Mouse (Mus musculus) heart, postnatal 0 days (tissue): ENCODE results near the gene Hoxa1. TPM values are rescaled to one million over a fixed set of nuclear protein-coding genes. Genes with fewer than 3 reads are reported as not detected.

Source experiments
- ATAC-seq: fragments of 200-750 bp; cut with Nextera tagmentation; 2 replicates; pipeline ENCODE4 v1.8.0; 2017; ENCODE audit warnings: low read depth, moderate number of reproducible peaks, moderate library complexity; ENCODE audit not compliant: insufficient read depth
- DNase-seq: peaks from one replicate; pipeline ENCODE4 v3.0.0-alpha.2; 2016; ENCODE audit warnings: low spot score
- H3K27ac ChIP-seq: fragments of 300-500 bp; sonication (generic); 2 replicates; pipeline ENCODE4 v1.5.1; 2014; ENCODE audit warnings: low read depth, mild to moderate bottlenecking
- H3K27me3 ChIP-seq: fragments of 300-500 bp; sonication (generic); 2 replicates; pipeline ENCODE4 v1.6.1; 2014; ENCODE audit warnings: low read length, mixed read lengths; ENCODE audit not compliant: control insufficient read depth, insufficient read depth
- H3K36me3 ChIP-seq: fragments of 300-500 bp; sonication (generic); replicated peaks from 2 replicates; pipeline ENCODE4 v1.6.1; 2014; ENCODE audit warnings: low read length, mixed read lengths; ENCODE audit not compliant: control insufficient read depth, insufficient read depth
- H3K4me1 ChIP-seq: fragments of 300-500 bp; sonication (generic); 2 replicates; pipeline ENCODE4 v1.6.1; 2014; ENCODE audit warnings: antibody characterized with exemption; ENCODE audit not compliant: control insufficient read depth, insufficient read depth
- H3K4me2 ChIP-seq: fragments of 300-500 bp; sonication (generic); 2 replicates; pipeline ENCODE4 v1.6.1; 2014; ENCODE audit warnings: low read depth, mild to moderate bottlenecking, low read length, moderate library complexity
- H3K4me3 ChIP-seq: fragments of 300-500 bp; sonication (generic); 2 replicates; pipeline ENCODE4 v1.5.1; 2014; ENCODE audit warnings: low read depth, low read length
- H3K9ac ChIP-seq: fragments of 300-500 bp; sonication (generic); replicated peaks from 2 replicates; pipeline ENCODE4 v1.6.1; 2014; ENCODE audit warnings: low read depth, low read length, mixed read lengths
- H3K9me3 ChIP-seq: fragments of 300-500 bp; sonication (generic); replicated peaks from 2 replicates; pipeline ENCODE4 v1.6.1; 2016; ENCODE audit warnings: low read length; ENCODE audit not compliant: control insufficient read depth
- CTCF ChIP-seq: IDR thresholded peaks from 2 replicates; pipeline ENCODE4 v1.5.1; 2016; ENCODE audit warnings: antibody characterized with exemption, control low read depth, low read depth
- EP300 ChIP-seq: IDR thresholded peaks from 2 replicates; pipeline ENCODE4 v1.6.1; 2016; ENCODE audit warnings: antibody characterized with exemption, low read depth
- WGBS: fragments of 180-500 bp; shearing (Covaris S2); extraction: QIAGEN DNeasy Blood & Tissue Kit; methylation state at CpG from one replicate; pipeline ENCODE4 v1.1.7; 2014; 5-methylcytosine and 5-hydroxymethylcytosine counted together
- polyA plus RNA-seq: library from polyadenylated mRNA; unstranded; fragments of >200 nt; fragmentation: Nextera tagmentation; extraction: Ambion mirVana; gene quantifications from 2 replicates; pipeline ENCODE4 v1.2.1, GENCODE M21; 2015
- total RNA-seq: library from RNA; depleted of rRNA; stranded (reverse); fragments of >200 nt; gene quantifications from 2 replicates; pipeline ENCODE4 v1.2.3, GENCODE M21; 2014; ENCODE audit warnings: low replicate concordance

The Hoxa1 gene
- total and polyA plus RNA-seq, 2 experiments from 2014 or later: 0.08 TPM; not detected in 1

DNA sequence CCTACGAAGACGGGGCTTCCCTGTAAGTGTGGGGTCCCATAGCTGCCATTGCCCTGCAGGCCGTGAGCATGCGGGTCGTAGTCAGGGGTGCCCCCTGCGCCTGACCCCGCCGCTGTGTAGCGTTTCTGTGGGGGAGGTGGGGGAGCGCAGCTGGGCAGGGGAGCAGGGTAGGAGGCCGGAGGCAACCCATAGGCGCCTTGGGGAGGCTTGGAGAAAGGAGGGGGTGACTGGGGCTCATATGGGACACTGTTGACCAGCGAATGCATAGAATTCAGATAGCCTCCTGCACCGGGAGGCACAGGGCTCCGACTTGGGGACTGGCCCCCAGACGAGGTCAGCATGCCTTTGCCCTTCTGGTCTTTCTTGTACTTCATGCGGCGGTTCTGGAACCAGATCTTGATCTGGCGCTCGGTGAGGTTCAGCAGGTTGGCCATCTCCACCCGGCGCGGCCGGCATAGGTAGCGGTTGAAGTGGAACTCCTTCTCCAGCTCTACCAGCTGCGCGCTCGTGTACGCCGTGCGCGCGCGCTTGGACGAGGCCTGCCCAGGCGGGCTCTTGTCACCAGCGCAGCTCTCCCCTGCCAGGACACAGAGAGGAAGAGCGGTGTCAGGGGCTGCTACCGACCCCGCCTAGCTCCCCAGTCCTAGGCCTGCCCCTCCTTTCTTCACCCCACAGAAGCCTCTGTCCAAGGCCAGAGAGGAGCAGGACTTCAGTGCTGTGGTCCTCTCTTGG lies 12.2 kb upstream of the Hoxa1 start:
- H3K36me3 ChIP-seq: no peaks in the 10 kb centered on the region
- WGBS: 5% methylated on average over 39 of the region's 40 CpGs
- H3K9me3 ChIP-seq: no peaks in the 10 kb centered on the region
- ATAC-seq: peak; percentile 33; the same call in 1 of the 2 replicates
- no peak for TF ChIP-seq CTCF
- no peak for TF ChIP-seq EP300
- H3K4me1 ChIP-seq: 0 out of 2 replicates have a peak, but pooled peaks cover 3% of the 10 kb centered on the region
- no peak for DNase-seq
- H3K4me3 ChIP-seq: no peak overlapping the region
- no peak overlapping the region for H3K9ac ChIP-seq
- peak overlapping the region; percentile 17; the same call in 1 of the 2 replicates for H3K4me2 ChIP-seq
- peaks cover 99% of the 10 kb centered on the region for H3K27me3 ChIP-seq
- H3K27ac ChIP-seq: peak overlapping the region; percentile 46

DNA sequence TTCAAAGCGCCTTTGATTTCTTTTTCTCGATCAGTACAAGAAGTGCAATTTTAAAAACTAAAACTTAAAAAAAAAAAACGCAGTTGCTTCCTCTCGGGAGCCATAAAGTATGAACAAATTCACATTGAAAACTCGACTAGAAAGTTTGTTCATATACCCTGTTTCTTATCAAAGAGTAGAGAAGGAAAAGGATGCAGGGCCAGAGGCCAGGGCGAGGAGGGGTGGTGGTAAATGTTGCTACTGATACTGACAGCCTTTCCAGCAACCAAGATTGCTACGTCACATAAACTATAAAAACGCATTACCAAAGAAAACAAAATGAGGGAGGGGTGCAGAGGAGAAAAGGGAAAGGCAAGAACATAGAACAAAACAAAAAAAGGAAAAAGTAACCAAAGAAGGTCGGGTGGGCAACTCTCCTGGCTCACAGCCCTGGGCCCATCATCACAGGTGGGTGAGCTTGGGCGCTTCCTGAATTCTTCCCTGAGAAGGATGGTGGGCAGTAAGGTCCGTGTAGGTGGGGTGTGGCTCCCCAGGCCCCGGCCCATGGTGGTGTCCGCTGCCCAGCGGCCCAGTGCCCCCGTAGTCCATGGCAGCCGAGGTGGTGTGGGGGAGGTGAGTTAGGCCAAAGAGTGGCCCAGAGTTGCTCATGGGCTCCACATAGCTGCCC lies 11.5 kb upstream of the Hoxa1 start:
- peaks cover 99% of the 10 kb centered on the region for H3K27me3 ChIP-seq
- H3K4me3 ChIP-seq: no peak overlapping the region
- no peaks in the 10 kb centered on the region for H3K9me3 ChIP-seq
- H3K9ac ChIP-seq: no peak overlapping the region
- H3K27ac ChIP-seq: no peak overlapping the region
- 0 out of 2 replicates have a peak overlapping the region, but pooled peaks have one; percentile 17 for H3K4me2 ChIP-seq
- no peak for DNase-seq
- 14% methylated on average over 16 of the region's 16 CpGs for WGBS
- no peak for ATAC-seq
- H3K4me1 ChIP-seq: 0 out of 2 replicates have a peak, but pooled peaks cover 3% of the 10 kb centered on the region
- H3K36me3 ChIP-seq: no peaks in the 10 kb centered on the region
- TF ChIP-seq EP300: no peak
- TF ChIP-seq CTCF: no peak

DNA sequence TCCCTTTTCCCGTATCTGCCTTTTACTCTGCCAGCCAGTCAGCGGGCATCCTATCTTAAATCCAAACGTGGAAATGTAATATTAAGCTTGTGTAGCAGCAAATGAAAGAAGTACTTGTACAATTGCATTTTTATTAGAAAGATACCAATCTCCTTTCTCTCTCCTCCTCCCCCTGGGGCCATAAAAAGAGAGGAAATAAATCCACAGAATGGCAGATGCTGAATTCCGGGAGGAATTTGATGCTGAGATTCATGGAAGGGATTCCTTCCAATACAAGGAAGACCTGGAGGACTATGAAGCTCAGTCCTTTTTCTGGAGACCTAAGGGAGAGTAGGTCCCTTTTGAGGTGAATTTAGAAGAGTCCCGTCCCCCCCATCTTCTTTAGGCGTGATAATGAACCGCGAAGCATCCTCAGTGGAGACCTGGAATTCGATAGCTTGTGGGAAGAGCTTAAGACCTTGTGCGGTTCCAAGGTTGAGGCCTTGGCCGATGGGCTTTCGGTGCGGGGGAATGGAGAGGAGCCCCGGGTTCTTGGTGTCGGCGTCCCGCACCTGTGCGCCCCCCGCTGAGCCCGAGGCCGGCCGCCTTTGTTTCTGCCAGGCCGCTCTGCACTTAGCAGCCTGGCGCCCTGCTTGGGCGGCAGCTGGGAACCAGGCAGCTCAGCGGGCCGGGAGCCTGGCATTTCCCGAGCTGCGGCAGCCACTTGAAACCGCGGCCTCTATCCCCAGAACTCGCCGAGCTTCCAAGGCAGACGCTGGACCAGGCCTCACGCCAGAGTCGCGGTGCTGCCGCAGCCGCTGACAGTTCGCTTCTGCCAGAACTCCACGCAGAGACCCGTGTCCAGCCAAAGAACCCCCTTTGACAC lies 10.3 kb upstream of the Hoxa1 start:
- H3K27me3 ChIP-seq: peaks cover 99% of the 10 kb centered on the region
- DNase-seq (no peak), ATAC-seq (no peak)
- H3K4me2 ChIP-seq: 0 out of 2 replicates have a peak overlapping the region, but pooled peaks have one; percentile 11
- no peak overlapping the region for H3K9ac ChIP-seq
- TF ChIP-seq CTCF (no peak), EP300 (no peak)
- 9% methylated on average over 41 of the region's 42 CpGs for WGBS
- no peak overlapping the region for H3K4me3 ChIP-seq
- H3K4me1 ChIP-seq: 0 out of 2 replicates have a peak, but pooled peaks cover 3% of the 10 kb centered on the region
- H3K27ac ChIP-seq: no peak overlapping the region
- H3K36me3 ChIP-seq: no peaks in the 10 kb centered on the region
- H3K9me3 ChIP-seq: no peaks in the 10 kb centered on the region

DNA sequence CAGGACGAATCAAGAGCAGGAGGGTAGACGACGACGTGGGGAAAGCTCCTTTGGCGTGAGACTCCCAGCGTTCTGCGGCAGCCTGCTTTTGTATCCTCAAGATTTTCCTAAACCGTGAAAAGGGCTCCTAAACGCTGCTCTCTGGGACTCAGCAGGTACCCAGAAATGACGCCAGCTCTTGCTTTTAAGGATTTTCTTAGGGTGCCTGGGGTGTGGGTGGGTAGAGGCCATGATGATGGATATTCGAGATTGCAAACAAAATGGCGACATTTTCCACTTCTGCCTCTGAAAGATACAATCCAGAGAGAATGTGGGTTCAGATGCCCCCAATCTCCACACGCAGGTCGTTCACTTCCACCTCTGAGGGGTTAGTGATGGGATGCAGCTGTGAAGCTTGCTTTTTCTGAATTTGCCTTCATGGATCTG lies 9.6 kb upstream of the Hoxa1 start:
- Histone ChIP-seq H3K4me1 (0 out of 2 replicates have a peak, but pooled peaks cover 3% of the 10 kb centered on the region), H3K36me3 (no peaks in the 10 kb centered on the region), H3K27me3 (peaks cover 99% of the 10 kb centered on the region), H3K27ac (no peak overlapping the region), H3K9me3 (no peaks in the 10 kb centered on the region), H3K9ac (no peak overlapping the region), H3K4me2 (no peak overlapping the region; the same call in 1 of the 2 replicates), H3K4me3 (no peak overlapping the region)
- no peak for ATAC-seq
- no peak for DNase-seq
- TF ChIP-seq CTCF (no peak), EP300 (no peak)
- WGBS: 17% methylated on average over 14 of the region's 14 CpGs

DNA sequence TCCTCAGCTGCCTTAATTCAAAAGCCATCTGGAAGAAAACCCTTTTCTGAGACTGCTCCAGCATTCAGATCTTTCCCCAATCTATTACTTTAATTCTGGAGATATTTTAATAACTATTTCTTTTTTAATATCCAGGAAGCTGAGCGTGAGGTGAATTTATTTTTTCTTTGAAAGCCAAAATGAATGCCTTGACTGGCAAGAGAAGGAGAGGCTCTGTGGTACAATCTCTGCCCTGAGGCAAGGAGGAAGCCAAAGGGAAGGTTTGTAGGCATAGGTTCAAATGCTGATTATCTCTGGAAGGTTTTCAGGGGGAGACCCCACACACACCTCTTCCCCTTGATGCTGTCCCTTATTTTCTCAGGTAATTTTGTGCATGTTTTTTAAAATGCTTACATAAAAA lies 9.1 kb upstream of the Hoxa1 start:
- Histone ChIP-seq H3K27me3 (peaks cover 99% of the 10 kb centered on the region), H3K36me3 (no peaks in the 10 kb centered on the region), H3K4me2 (no peak overlapping the region), H3K4me1 (no peaks in the 10 kb centered on the region), H3K9me3 (no peaks in the 10 kb centered on the region), H3K27ac (no peak overlapping the region), H3K9ac (no peak overlapping the region), H3K4me3 (no peak overlapping the region)
- WGBS: 42% methylated on average over 1 of the region's 1 CpGs
- no peak for TF ChIP-seq CTCF
- no peak for TF ChIP-seq EP300
- DNase-seq (no peak), ATAC-seq (no peak)
